Mouse (Mus musculus) ES-E14 (cell line): ENCODE data around the gene Mast4.

Experiments
- CHD2 ChIP-seq: IDR thresholded peaks from 2 replicates; pipeline ENCODE4 v1.6.1; 2014; ENCODE audit warnings: mild to moderate bottlenecking, low read depth, low read length, inconsistent platforms
- HCFC1 ChIP-seq: IDR thresholded peaks from 2 replicates; pipeline ENCODE4 v1.6.1; 2012; ENCODE audit warnings: low read length, inconsistent platforms, borderline replicate concordance; ENCODE audit not compliant: insufficient read depth
- ZC3H11A ChIP-seq: IDR thresholded peaks from 2 replicates; pipeline ENCODE4 v1.6.1; 2012; ENCODE audit warnings: low read depth, mild to moderate bottlenecking, inconsistent platforms, low read length, borderline replicate concordance

DNA sequence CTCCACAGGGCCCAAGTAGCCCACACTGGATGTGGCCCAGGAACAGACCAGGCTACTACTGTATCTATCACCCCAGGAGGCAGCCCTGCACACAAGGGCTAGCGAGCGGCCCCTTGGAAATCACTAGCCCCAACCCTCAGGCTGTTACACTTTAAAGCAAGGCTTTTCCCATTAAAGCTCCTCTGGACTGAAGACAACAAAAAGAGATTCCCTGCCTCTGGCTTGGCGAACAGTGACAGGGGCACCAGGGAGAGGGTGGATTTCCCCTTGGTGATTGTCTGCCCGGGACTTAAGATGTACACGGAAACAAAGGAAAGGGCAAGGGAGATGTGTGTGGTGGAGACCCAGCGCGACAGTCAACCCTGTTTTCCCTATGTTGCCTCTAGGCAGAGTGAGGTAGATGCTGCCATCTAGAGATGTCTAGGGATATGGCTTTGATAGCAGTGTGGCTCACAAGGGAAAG lies 213.6 kb downstream of the Mast4 start:
- TF ChIP-seq CHD2 (no peak), HCFC1 (no peak), ZC3H11A (no peak)
